Mouse (Mus musculus): Measurements from ENCODE around the gene Hif1an. TPM values are rescaled to one million over a fixed set of nuclear protein-coding genes. Genes with fewer than 3 reads are reported as not detected.

Hif1an gene
- polyA plus RNA-seq, 1 experiment from 2014 or later, result 31.0 TPM

DNA sequence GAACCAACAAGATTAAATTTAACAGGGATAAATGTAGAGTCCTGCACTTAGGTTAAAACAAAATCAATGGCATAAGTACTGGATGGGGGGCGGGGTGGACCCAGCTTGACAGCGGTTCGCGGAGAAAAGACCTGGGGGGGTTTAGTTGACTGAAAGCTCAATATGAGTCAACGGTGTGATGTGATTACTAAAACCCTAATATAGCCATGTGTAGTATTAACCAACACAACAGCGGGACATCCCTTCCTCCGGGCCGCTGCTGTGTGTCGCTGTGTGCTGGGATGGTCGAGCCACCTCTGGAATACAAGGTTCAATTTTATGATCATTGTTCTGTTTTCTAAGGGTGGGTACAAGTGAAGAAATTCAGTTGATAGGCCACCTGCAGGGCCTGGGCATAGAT is 19.5 kb downstream of the Hif1an start:
- Histone ChIP-seq H3K4me2 (no peak overlapping the region), H3K4me3 (no peak overlapping the region), H3K27ac (no peak overlapping the region), H3K4me1 (replicated peaks) (peaks cover 6% of the 10 kb centered on the region), H3K9me3 (no peaks in the 10 kb centered on the region), H3K9ac (no peak overlapping the region), H3K27me3 (peaks cover 43% of the 10 kb centered on the region), H3K36me3 (peaks cover 5% of the 10 kb centered on the region; the same call in 1 of the 2 replicates)
- 80% methylated on average over 10 of the region's 10 CpGs for WGBS
- 0 out of 2 replicates have a peak, but pooled peaks have one; percentile 59 for ATAC-seq (ENCODE audit: low FRiP score)

DNA sequence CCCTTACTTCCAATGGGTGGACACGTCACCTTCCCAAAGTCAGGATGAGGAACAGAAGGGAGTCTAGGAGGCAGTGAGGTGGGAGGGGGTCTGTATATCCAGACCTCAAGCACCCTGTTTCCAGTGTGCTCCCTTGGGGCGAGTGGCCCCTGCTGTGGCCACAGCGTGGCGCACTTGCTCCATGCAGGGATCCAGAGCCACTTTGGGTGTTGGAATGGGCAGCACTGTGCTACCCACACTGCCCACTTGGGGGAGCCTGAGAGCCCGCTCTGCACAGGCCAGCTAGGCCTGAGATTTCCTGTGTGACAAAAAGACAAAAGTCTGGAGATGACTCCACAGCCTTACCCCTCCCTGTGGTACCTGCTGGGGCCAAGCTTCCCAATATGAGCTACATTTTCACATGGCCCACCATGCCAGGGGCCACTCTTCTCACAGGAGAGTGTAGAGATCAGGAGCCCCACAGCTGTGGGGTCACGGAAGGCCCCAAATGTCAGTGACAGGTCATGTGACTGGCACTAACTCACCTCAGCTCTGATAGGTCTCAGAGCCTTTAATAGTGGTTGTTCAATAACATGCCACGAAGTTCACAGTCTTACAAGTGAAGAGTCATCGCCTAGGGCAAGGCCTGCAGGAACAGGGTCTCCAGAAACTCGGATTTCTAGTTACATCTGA is 20.1 kb downstream of the Hif1an start:
- Histone ChIP-seq H3K4me1 (replicated peaks) (peaks cover 6% of the 10 kb centered on the region), H3K4me3 (no peak overlapping the region), H3K9ac (no peak overlapping the region), H3K4me2 (no peak overlapping the region), H3K27me3 (peaks cover 47% of the 10 kb centered on the region), H3K27ac (no peak overlapping the region), H3K9me3 (no peaks in the 10 kb centered on the region), H3K36me3 (no peaks in the 10 kb centered on the region)
- 33% methylated on average over 9 of the region's 9 CpGs for WGBS
- peak; percentile 83 for ATAC-seq (ENCODE audit: low FRiP score)

DNA sequence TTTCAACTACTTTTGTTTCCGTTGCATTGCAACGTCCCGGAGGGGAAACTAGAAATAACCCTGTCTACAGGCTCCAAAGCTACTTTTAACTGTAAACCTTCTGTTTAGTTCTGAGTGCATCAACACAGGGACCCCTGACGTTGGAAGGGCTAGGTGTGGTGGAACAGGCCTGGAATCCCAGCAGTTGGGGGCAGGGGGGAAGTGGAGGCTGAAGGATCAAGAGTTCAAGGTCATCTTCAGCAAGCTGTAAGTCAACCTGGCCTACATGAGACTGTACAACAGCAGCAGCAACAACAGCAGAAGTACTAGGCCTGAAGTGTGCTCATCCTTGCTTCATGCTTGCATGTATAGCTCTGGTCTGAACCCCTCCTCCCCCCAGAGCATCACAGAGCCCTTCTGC is 25.4 kb downstream of the Hif1an start:
- Histone ChIP-seq H3K9ac (no peak overlapping the region), H3K36me3 (no peaks in the 10 kb centered on the region), H3K27ac (no peak overlapping the region), H3K27me3 (peaks cover 50% of the 10 kb centered on the region), H3K4me2 (no peak overlapping the region), H3K4me1 (replicated peaks) (0 out of 2 replicates have a peak, but pooled peaks cover 6% of the 10 kb centered on the region), H3K9me3 (no peaks in the 10 kb centered on the region), H3K4me3 (no peak overlapping the region)
- ATAC-seq (ENCODE audit: low FRiP score), result no peak
- WGBS, result 44% methylated on average over 4 of the region's 4 CpGs

DNA sequence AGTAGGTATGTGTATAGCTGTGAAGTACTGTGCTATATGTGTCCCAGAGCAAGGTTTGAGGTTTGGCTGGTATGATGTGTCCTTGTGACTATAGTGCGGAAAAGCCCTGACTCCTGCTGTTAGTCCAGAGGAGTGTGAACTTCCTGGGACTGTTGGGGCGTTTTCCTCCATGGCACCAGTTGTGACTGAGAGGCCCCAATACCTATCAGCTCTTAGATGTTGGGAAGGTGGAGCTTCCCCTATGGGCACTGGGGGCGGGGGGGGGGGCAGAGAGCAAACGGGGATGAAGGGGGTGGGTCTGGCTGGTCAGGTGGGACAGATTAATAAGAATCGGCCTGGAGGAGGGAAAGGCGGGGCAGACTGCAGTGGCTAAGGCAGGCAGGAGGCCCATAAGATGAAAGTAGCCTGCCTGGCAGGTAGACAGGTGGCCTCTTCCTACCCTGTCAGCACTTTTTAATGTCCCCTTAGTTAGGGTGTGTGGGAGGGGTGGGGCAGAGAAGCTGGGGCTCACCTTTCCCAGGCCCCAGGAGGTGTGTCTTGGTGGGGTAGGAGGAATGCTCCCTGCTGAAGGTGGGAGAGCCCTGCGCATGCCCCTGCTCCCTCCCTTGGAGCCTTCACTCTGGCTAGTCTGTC is 27.1 kb downstream of the Hif1an start:
- Histone ChIP-seq H3K27me3 (peaks cover 37% of the 10 kb centered on the region), H3K4me1 (replicated peaks) (0 out of 2 replicates have a peak, but pooled peaks cover 6% of the 10 kb centered on the region), H3K36me3 (no peaks in the 10 kb centered on the region), H3K9me3 (no peaks in the 10 kb centered on the region), H3K27ac (peak overlapping the region; percentile 4; the same call in 1 of the 2 replicates), H3K4me2 (no peak overlapping the region), H3K9ac (no peak overlapping the region), H3K4me3 (no peak overlapping the region)
- WGBS, result 48% methylated on average over 7 of the region's 7 CpGs
- ATAC-seq (ENCODE audit: low FRiP score), result no peak

DNA sequence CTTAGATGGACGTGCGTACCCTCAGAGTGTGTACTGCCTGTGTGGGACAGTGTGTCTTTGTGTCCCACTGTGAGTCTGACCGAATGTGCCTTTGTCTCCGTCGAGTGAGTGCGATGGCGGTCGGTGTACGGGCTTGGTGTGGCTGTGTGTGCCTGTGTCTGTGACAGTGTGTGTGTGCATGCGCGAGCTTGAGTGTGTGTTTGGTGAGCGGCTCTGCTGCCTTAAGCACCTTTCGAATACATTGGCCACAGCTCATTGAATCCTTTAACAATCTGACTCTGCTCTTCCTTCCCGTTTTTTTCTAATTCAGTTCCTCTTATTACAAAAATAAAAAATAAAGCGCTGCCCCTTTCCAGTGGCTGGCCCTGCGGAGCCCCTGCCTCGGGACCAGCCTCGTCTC is 28.3 kb downstream of the Hif1an start:
- peak overlapping the region; percentile 85 for H3K27ac ChIP-seq
- no peak for ATAC-seq (ENCODE audit: low FRiP score)
- WGBS, result 65% methylated on average over 18 of the region's 18 CpGs

DNA sequence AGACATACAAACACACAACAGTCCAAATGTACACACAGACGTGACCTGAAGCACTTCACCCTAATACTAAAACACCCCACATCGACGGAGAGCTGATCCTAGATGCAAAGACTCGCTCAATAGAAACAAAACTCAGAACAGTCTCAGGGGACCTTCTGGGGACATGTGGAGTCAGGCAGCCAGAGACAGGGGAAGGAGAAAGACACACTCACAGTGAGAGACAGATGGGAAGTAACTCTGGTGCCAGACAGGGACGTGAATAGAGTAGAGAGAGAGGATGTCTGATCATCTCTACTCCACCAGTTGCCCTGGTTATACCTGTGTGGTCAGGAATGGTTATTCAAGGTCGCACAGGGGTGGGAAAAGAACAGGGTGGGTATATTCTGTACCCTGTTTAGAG is 29.0 kb downstream of the Hif1an start:
- Histone ChIP-seq H3K36me3 (no peaks in the 10 kb centered on the region), H3K9ac (no peak overlapping the region), H3K27me3 (peaks cover 24% of the 10 kb centered on the region), H3K4me1 (replicated peaks) (0 out of 2 replicates have a peak, but pooled peaks cover 6% of the 10 kb centered on the region), H3K9me3 (no peaks in the 10 kb centered on the region), H3K4me2 (no peak overlapping the region), H3K27ac (peak overlapping the region; percentile 85), H3K4me3 (no peak overlapping the region)
- no peak for ATAC-seq (ENCODE audit: low FRiP score)
- WGBS, result 57% methylated on average over 6 of the region's 6 CpGs

More for the DNA sequence above, 28.3 kb downstream of the Hif1an start:
- H3K4me1 ChIP-seq (replicated peaks), result 0 out of 2 replicates have a peak, but pooled peaks cover 6% of the 10 kb centered on the region
- peaks cover 26% of the 10 kb centered on the region for H3K27me3 ChIP-seq
- no peaks in the 10 kb centered on the region for H3K9me3 ChIP-seq
- H3K4me3 ChIP-seq, result no peak overlapping the region
- no peak overlapping the region for H3K9ac ChIP-seq
- H3K4me2 ChIP-seq, result no peak overlapping the region
- no peaks in the 10 kb centered on the region for H3K36me3 ChIP-seq

DNA sequence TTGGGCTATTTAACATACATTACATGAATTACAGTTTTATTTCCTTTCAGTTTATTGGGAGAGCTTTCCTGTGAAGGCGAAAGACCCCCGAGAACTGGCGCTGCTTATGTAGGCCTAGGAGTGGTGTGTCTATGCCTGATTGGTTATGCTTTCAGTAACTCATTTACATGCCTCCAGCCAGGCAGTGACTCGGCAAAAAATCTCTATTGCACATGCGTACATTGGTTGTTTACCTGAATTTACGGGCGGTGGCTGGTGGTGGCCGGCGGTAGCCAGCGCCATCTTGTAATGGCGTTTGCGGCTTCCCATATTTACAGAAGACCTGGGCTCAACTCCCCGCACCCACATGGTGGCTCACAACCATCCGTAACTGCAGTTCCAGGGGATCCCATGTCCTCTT is 31.5 kb downstream of the Hif1an start:
- Histone ChIP-seq H3K36me3 (no peaks in the 10 kb centered on the region), H3K4me2 (no peak overlapping the region), H3K27ac (no peak overlapping the region), H3K4me3 (no peak overlapping the region), H3K4me1 (replicated peaks) (0 out of 2 replicates have a peak, but pooled peaks cover 6% of the 10 kb centered on the region), H3K9me3 (no peaks in the 10 kb centered on the region), H3K9ac (no peak overlapping the region), H3K27me3 (peaks cover 19% of the 10 kb centered on the region)
- ATAC-seq (ENCODE audit: low FRiP score), result no peak
- WGBS, result 92% methylated on average over 14 of the region's 14 CpGs

DNA sequence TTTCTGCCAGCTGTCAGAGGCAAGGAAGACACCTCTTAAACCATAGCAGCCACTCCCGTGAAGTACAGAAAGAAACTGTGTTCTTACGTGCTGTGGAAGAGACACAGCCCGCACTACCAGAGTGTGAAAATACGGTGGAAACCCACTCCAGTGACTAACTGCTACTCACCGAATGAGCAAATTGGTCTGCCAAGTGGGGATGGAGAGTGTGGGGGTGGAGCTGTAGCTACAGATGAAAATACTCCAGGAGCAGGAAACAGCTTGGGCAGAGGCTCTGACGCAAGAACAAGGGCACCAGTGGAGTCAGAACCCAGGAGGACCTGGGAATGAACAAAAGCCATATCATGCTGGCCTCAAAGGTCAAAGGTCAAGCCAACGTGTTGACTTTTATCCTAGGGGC is 55.5 kb downstream of the Hif1an start:
- H3K4me1 ChIP-seq (replicated peaks), result no peaks in the 10 kb centered on the region
- no peaks in the 10 kb centered on the region for H3K9me3 ChIP-seq
- H3K9ac ChIP-seq, result no peak overlapping the region
- no peak overlapping the region for H3K4me2 ChIP-seq
- H3K27me3 ChIP-seq, result no peaks in the 10 kb centered on the region
- 51% methylated on average over 7 of the region's 7 CpGs for whole genome bisulfite sequencing
- H3K36me3 ChIP-seq, result no peaks in the 10 kb centered on the region
- no peak overlapping the region for H3K4me3 ChIP-seq
- no peak overlapping the region for H3K27ac ChIP-seq
- ATAC-seq (ENCODE audit: low FRiP score), result no peak

Other genes starting within 250 kb of the Hif1an start
- 0.09 and 0.19 TPM in 2 replicates for gene Scd4, start 229.8 kb upstream of the Hif1an start, polyA plus RNA-seq (2015; fragmentation: Nextera tagmentation; extraction: Ambion mirVana)
- gene Scd1, start 155.0 kb upstream of the Hif1an start, polyA plus RNA-seq (2015; fragmentation: Nextera tagmentation; extraction: Ambion mirVana), result 4.2 and 4.4 TPM in 2 replicates
- 0.43 and 0.78 TPM in 2 replicates for gene Wnt8b, start 69.4 kb upstream of the Hif1an start, polyA plus RNA-seq (2015; fragmentation: Nextera tagmentation; extraction: Ambion mirVana)
- 0.26 and 0.51 TPM in 2 replicates for gene Sec31b, start 17.0 kb upstream of the Hif1an start, polyA plus RNA-seq (2015; fragmentation: Nextera tagmentation; extraction: Ambion mirVana)
- gene Gm20538, start 10.0 kb upstream of the Hif1an start, polyA plus RNA-seq (2015; fragmentation: Nextera tagmentation; extraction: Ambion mirVana), result not detected in 2 replicates
- 592 and 624 TPM in 2 replicates for gene Ndufb8, start 7.4 kb upstream of the Hif1an start, polyA plus RNA-seq (2015; fragmentation: Nextera tagmentation; extraction: Ambion mirVana)
- 17.1 and 17.2 TPM in 2 replicates for gene Pax2, start 193.2 kb downstream of the Hif1an start, polyA plus RNA-seq (2015; fragmentation: Nextera tagmentation; extraction: Ambion mirVana)